Mouse (Mus musculus) stomach, postnatal 0 days (tissue): ENCODE data around the gene Spint5. TPM values are rescaled to one million over a fixed set of nuclear protein-coding genes. Genes with fewer than 3 reads are reported as not detected.

Experiments
- ATAC-seq: fragments of 200-750 bp; cut with Nextera tagmentation; 2 replicates; pipeline ENCODE4 v1.8.0; 2017; ENCODE audit not compliant: low FRiP score, low TSS enrichment
- DNase-seq: peaks from one replicate; pipeline ENCODE4 v3.0.0-alpha.2; 2016; ENCODE audit warnings: low spot score
- H3K27ac ChIP-seq: fragments of 300-500 bp; sonication (generic); replicated peaks from 2 replicates; pipeline ENCODE4 v1.5.1; 2014; ENCODE audit warnings: mild to moderate bottlenecking, control low read depth
- H3K27me3 ChIP-seq: fragments of 300-500 bp; sonication (generic); 2 replicates; pipeline ENCODE4 v1.6.1; 2014; ENCODE audit warnings: low read length; ENCODE audit not compliant: control insufficient read depth, insufficient read depth
- H3K36me3 ChIP-seq: fragments of 300-500 bp; sonication (generic); 2 replicates; pipeline ENCODE4 v1.6.1; 2014; ENCODE audit warnings: low read length, mixed read lengths; ENCODE audit not compliant: control insufficient read depth, insufficient read depth
- H3K4me1 ChIP-seq: fragments of 300-500 bp; sonication (generic); replicated peaks from 2 replicates; pipeline ENCODE4 v1.6.1; 2014; ENCODE audit warnings: antibody characterized with exemption; ENCODE audit not compliant: control insufficient read depth, insufficient read depth
- H3K4me2 ChIP-seq: fragments of 300-500 bp; sonication (generic); replicated peaks from 2 replicates; pipeline ENCODE4 v1.6.1; 2014; ENCODE audit warnings: low read depth, mild to moderate bottlenecking, control low read depth, moderate library complexity
- H3K4me3 ChIP-seq: fragments of 300-500 bp; sonication (generic); 2 replicates; pipeline ENCODE4 v1.5.1; 2014; ENCODE audit warnings: low read depth, low read length, control low read depth
- H3K9ac ChIP-seq: fragments of 300-500 bp; sonication (generic); 2 replicates; pipeline ENCODE4 v1.6.1; 2014; ENCODE audit warnings: mild to moderate bottlenecking, low read length, control low read depth, mixed read lengths
- H3K9me3 ChIP-seq: fragments of 300-500 bp; sonication (generic); 2 replicates; pipeline ENCODE4 v1.6.1; 2016; ENCODE audit warnings: low read length; ENCODE audit not compliant: control insufficient read depth
- CTCF ChIP-seq: IDR thresholded peaks from 2 replicates; pipeline ENCODE4 v1.5.1; 2016; ENCODE audit warnings: antibody characterized with exemption, low read depth, mild to moderate bottlenecking, moderate library complexity
- EP300 ChIP-seq: optimal IDR thresholded peaks from 2 replicates; pipeline ENCODE3; 2016; ENCODE audit warnings: antibody characterized with exemption
- WGBS: fragments of 180-500 bp; shearing (Covaris S2); extraction: QIAGEN DNeasy Blood & Tissue Kit; methylation state at CpG from one replicate; pipeline ENCODE4 v1.1.7; 2014; 5-methylcytosine and 5-hydroxymethylcytosine counted together
- polyA plus RNA-seq: library from polyadenylated mRNA; unstranded; fragments of >200 nt; fragmentation: Nextera tagmentation; extraction: Ambion mirVana; gene quantifications from 2 replicates; pipeline ENCODE4 v1.2.1, GENCODE M21; 2015

Spint5 gene
- polyA plus RNA-seq, 1 experiment from 2014 or later = not detected

- H3K9me3 ChIP-seq = no peaks in the 10 kb centered on the region
- no peaks in the 10 kb centered on the region for H3K4me1 ChIP-seq
- peak overlapping the region; percentile 91 for H3K4me3 ChIP-seq
- no peaks in the 10 kb centered on the region for H3K27me3 ChIP-seq
- H3K27ac ChIP-seq = no peak overlapping the region
- ATAC-seq = no peak
- WGBS = 64% methylated on average over 13 of the region's 13 CpGs
- no peak for DNase-seq
- H3K36me3 ChIP-seq = no peaks in the 10 kb centered on the region
- H3K9ac ChIP-seq = peak overlapping the region; percentile 97; the same call in 1 of the 2 replicates
- TF ChIP-seq CTCF (no peak), EP300 (no peak)
- H3K4me2 ChIP-seq = peak overlapping the region; percentile 68
These were observed 29.9 kb downstream of the Spint5 start for GRCm38 (mm10) chr2:164744987-164745386.

GRCm38 (mm10) chr2:164745843-164746479 lies 30.9 kb downstream of the Spint5 start, which contains the start of the genes Wfdc3 and Dnttip1:
Wfdc3 (minus strand) TSS chr2:164745931.
Dnttip1 (plus strand) TSS chr2:164745983.
- H3K4me3 ChIP-seq = peak within 1 kb of the TSS; percentile 91
- peak within 1 kb of the TSS; percentile 86 for H3K27ac ChIP-seq
- WGBS = under 1% methylated on average over 55 of the region's 70 CpGs
- no peaks in the 10 kb centered on the region for H3K9me3 ChIP-seq
- H3K4me1 ChIP-seq = no peaks in the 10 kb centered on the region
- peak within 1 kb of the TSS; percentile 68 for H3K4me2 ChIP-seq
- H3K9ac ChIP-seq = peak within 1 kb of the TSS; percentile 97
- H3K27me3 ChIP-seq = no peaks in the 10 kb centered on the region
- TF ChIP-seq EP300 (no peak), CTCF (no peak)
- ATAC-seq (peak; percentile 88), DNase-seq (peak; percentile 94)
- no peaks in the 10 kb centered on the region for H3K36me3 ChIP-seq

DNA sequence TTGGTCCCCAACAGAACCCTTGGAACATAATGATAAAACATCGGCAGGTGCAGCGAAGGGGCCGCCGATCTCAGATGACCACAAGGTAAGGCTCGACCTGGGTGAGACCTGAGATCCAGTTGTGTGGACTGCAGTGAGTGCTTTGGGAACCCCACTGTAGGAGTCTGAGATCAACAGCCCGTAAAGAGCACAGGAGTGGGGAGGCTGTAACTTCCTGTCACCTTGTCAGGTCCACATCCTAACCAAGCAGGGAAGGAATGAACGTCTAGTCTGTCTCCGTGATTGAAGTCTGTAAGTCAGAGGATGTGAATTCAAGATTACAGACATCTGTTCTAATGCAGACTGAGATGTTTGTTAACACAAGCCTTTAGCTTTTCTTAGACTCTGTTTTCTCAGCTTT lies 31.6 kb downstream of the Spint5 start:
- H3K9ac ChIP-seq = peak overlapping the region; percentile 97
- WGBS = 48% methylated on average over 8 of the region's 8 CpGs
- H3K36me3 ChIP-seq = no peaks in the 10 kb centered on the region
- peak overlapping the region; percentile 68 for H3K4me2 ChIP-seq
- ATAC-seq (no peak), DNase-seq (no peak)
- H3K4me3 ChIP-seq = peak overlapping the region; percentile 91
- no peaks in the 10 kb centered on the region for H3K4me1 ChIP-seq
- no peaks in the 10 kb centered on the region for H3K9me3 ChIP-seq
- no peaks in the 10 kb centered on the region for H3K27me3 ChIP-seq
- TF ChIP-seq CTCF = no peak
- no peak for TF ChIP-seq EP300
- peak overlapping the region; percentile 86; the same call in 1 of the 2 replicates for H3K27ac ChIP-seq

DNA sequence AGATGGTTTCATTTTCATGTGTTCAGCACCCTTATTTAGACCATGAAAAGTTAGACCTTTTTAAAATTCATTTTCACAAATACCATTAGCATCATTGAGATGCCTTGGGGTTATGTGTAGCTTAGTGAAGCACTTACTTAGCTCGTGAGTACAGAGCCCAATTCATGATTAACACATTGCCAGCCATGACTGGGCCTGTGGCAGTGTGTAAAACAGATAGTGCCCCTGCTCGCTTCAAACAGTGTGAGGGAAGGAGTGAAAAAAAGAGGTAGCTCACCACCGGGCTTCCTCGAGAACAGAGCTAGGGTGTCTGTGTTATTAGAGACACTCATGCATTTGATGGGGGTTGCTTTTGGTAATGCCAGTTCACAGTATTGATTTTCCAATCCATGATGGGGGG lies 33.1 kb downstream of the Spint5 start:
- ATAC-seq = no peak
- Histone ChIP-seq H3K27ac (no peak overlapping the region), H3K36me3 (peaks cover 7% of the 10 kb centered on the region; the same call in 1 of the 2 replicates), H3K9me3 (no peaks in the 10 kb centered on the region), H3K27me3 (no peaks in the 10 kb centered on the region), H3K4me3 (no peak overlapping the region), H3K9ac (no peak overlapping the region), H3K4me1 (no peaks in the 10 kb centered on the region), H3K4me2 (no peak overlapping the region)
- DNase-seq = no peak
- WGBS = 83% methylated on average over 4 of the region's 4 CpGs
- no peak for TF ChIP-seq EP300
- no peak for TF ChIP-seq CTCF

- DNase-seq (no peak), ATAC-seq (no peak)
- TF ChIP-seq CTCF = no peak
- TF ChIP-seq EP300 = no peak
- Histone ChIP-seq H3K4me1 (no peaks in the 10 kb centered on the region), H3K4me2 (no peak overlapping the region), H3K36me3 (peaks cover 9% of the 10 kb centered on the region; the same call in 1 of the 2 replicates), H3K27ac (no peak overlapping the region), H3K27me3 (no peaks in the 10 kb centered on the region), H3K9ac (no peak overlapping the region), H3K9me3 (no peaks in the 10 kb centered on the region), H3K4me3 (no peak overlapping the region)
- WGBS = 76% methylated on average over 6 of the region's 6 CpGs
These were observed 33.9 kb downstream of the Spint5 start for GRCm38 (mm10) chr2:164748991-164749390.

DNA sequence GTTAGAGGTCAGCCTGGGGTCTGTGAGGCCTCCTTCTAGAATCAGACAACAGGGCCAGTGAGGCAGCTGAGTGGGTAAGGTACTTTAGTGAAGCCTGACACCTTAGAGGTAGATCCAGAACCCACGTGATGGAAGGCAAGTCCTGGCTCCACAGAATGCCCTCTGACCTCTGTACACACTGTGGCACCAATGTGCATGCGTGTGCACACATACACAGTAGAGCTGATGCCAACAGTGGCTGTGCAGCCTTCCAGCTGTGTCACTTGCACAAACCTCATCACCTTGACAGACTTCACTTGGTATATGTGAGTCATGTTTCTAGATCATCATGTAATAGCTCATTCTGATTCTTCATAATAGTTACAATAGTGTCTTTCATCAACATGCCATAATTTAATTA lies 37.3 kb downstream of the Spint5 start:
- no peak for DNase-seq
- H3K27ac ChIP-seq = no peak overlapping the region
- TF ChIP-seq EP300 (no peak), CTCF (no peak)
- H3K4me3 ChIP-seq = no peak overlapping the region
- 74% methylated on average over 2 of the region's 2 CpGs for WGBS
- H3K9me3 ChIP-seq = no peaks in the 10 kb centered on the region
- H3K4me2 ChIP-seq = no peak overlapping the region
- no peaks in the 10 kb centered on the region for H3K27me3 ChIP-seq
- peaks cover 26% of the 10 kb centered on the region for H3K36me3 ChIP-seq
- H3K9ac ChIP-seq = no peak overlapping the region
- no peaks in the 10 kb centered on the region for H3K4me1 ChIP-seq
- ATAC-seq = peak; percentile 56; the same call in 1 of the 2 replicates
